Mouse (Mus musculus) hindbrain, embryonic 11.5 days (tissue): ENCODE measurements around the gene Gm10778. TPM values are rescaled to one million over a fixed set of nuclear protein-coding genes. Genes with fewer than 3 reads are reported as not detected.
A peak's percentile ranks its signal among the peaks of the same experiment; 100 is the strongest.
"Not testable (repeated sequence)": the region's sequence is repeated elsewhere in the genome, so short reads cannot be mapped to it uniquely, and the experiment has no call there.

Experiments used
- ATAC-seq: fragments of 200-750 bp; cut with Nextera tagmentation; 2 replicates; pipeline ENCODE4 v1.8.0; 2017; ENCODE audit warnings: mild to moderate bottlenecking, moderate TSS enrichment, moderate library complexity; ENCODE audit not compliant: low FRiP score
- DNase-seq: peaks from one replicate; pipeline ENCODE4 v3.0.0-alpha.2; 2015; ENCODE audit warnings: low spot score
- H3K27ac ChIP-seq: fragments of 300-500 bp; sonication (generic); 2 replicates; pipeline ENCODE4 v1.5.1; 2014; ENCODE audit warnings: mild to moderate bottlenecking, low read depth, low read length
- H3K27me3 ChIP-seq: fragments of 300-500 bp; sonication (generic); 2 replicates; pipeline ENCODE4 v1.6.1; 2014; ENCODE audit warnings: mild to moderate bottlenecking, low read length, moderate library complexity, mixed read lengths; ENCODE audit not compliant: control insufficient read depth, insufficient read depth
- H3K36me3 ChIP-seq: fragments of 300-500 bp; sonication (generic); 2 replicates; pipeline ENCODE4 v1.6.1; 2014; ENCODE audit warnings: mild to moderate bottlenecking, low read length, moderate library complexity, mixed read lengths; ENCODE audit not compliant: control insufficient read depth, insufficient read depth
- H3K4me1 ChIP-seq: fragments of 300-500 bp; sonication (generic); replicated peaks from 2 replicates; pipeline ENCODE4 v1.6.1; 2014; ENCODE audit warnings: low read length, mixed read lengths; ENCODE audit not compliant: control insufficient read depth, insufficient read depth
- H3K4me2 ChIP-seq: fragments of 300-500 bp; sonication (generic); replicated peaks from 2 replicates; pipeline ENCODE4 v1.6.1; 2014; ENCODE audit warnings: mild to moderate bottlenecking, low read depth, low read length
- H3K4me3 ChIP-seq: fragments of 300-500 bp; sonication (generic); 2 replicates; pipeline ENCODE4 v1.5.1; 2014; ENCODE audit warnings: low read depth, low read length
- H3K9ac ChIP-seq: fragments of 300-500 bp; sonication (generic); 2 replicates; pipeline ENCODE4 v1.6.1; 2014; ENCODE audit warnings: low read depth, low read length
- H3K9me3 ChIP-seq: fragments of 300-500 bp; sonication (generic); 2 replicates; pipeline ENCODE4 v1.6.1; 2016; ENCODE audit warnings: low read length; ENCODE audit not compliant: control insufficient read depth
- WGBS: fragments of 180-500 bp; shearing (Covaris S2); extraction: QIAGEN DNeasy Blood & Tissue Kit; methylation state at CpG from one replicate; pipeline ENCODE4 v1.1.7; 2014; 5-methylcytosine and 5-hydroxymethylcytosine counted together
- polyA plus RNA-seq: library from polyadenylated mRNA; unstranded; fragments of >200 nt; fragmentation: Nextera tagmentation; extraction: Ambion mirVana; gene quantifications from 2 replicates; pipeline ENCODE4 v1.2.1, GENCODE M21; 2014

The Gm10778 gene
- polyA plus RNA-seq, 1 experiment from 2014 or later = 5.9 TPM

- Histone ChIP-seq H3K4me1 (peaks cover 8% of the 10 kb centered on the region), H3K27ac (no peak overlapping the region), H3K4me2 (no peak overlapping the region), H3K4me3 (no peak overlapping the region), H3K36me3 (no peaks in the 10 kb centered on the region), H3K9me3 (no peaks in the 10 kb centered on the region), H3K27me3 (no peaks in the 10 kb centered on the region), H3K9ac (no peak overlapping the region)
- ATAC-seq (no peak), DNase-seq (no peak)
- WGBS = 90% methylated on average over 4 of the region's 4 CpGs
Observed at GRCm38 (mm10) chr10:81645391-81645790, 3.5 kb upstream of the Gm10778 start.

GRCm38 (mm10) chr10:81646015-81646555 lies 2.8 kb upstream of the Gm10778 start:
- no peaks in the 10 kb centered on the region for H3K27me3 ChIP-seq
- H3K27ac ChIP-seq = no peak overlapping the region
- ATAC-seq (no peak), DNase-seq (no peak)
- H3K9me3 ChIP-seq = no peaks in the 10 kb centered on the region
- H3K4me2 ChIP-seq = no peak overlapping the region
- 83% methylated on average over 7 of the region's 7 CpGs for WGBS
- H3K4me1 ChIP-seq = peaks cover 8% of the 10 kb centered on the region
- no peak overlapping the region for H3K9ac ChIP-seq
- H3K36me3 ChIP-seq = no peaks in the 10 kb centered on the region
- H3K4me3 ChIP-seq = no peak overlapping the region

- no peak for ATAC-seq
- H3K9me3 ChIP-seq = peaks cover 16% of the 10 kb centered on the region
- H3K27me3 ChIP-seq = no peaks in the 10 kb centered on the region
- no peak overlapping the region for H3K27ac ChIP-seq
- DNase-seq = no peak
- no peaks in the 10 kb centered on the region for H3K36me3 ChIP-seq
- 94% methylated on average over 10 of the region's 10 CpGs for WGBS
- no peak overlapping the region for H3K4me2 ChIP-seq
- no peaks in the 10 kb centered on the region for H3K4me1 ChIP-seq
- no peak overlapping the region for H3K9ac ChIP-seq
- H3K4me3 ChIP-seq = no peak overlapping the region
Observed at GRCm38 (mm10) chr10:81655178-81655577, 6.3 kb downstream of the Gm10778 start.

GRCm38 (mm10) chr10:81656174-81656573 lies 7.3 kb downstream of the Gm10778 start:
- H3K9me3 ChIP-seq = peaks cover 16% of the 10 kb centered on the region

GRCm38 (mm10) chr10:81687114-81687513 lies 38.3 kb downstream of the Gm10778 start:
- not testable (repeated sequence) for H3K27me3 ChIP-seq, H3K36me3 ChIP-seq, H3K9ac ChIP-seq, H3K4me3 ChIP-seq, H3K4me1 ChIP-seq, DNase-seq, H3K27ac ChIP-seq, ATAC-seq, H3K4me2 ChIP-seq, H3K9me3 ChIP-seq
- no CpG with 5 or more reads among the region's 18 CpGs for whole genome bisulfite sequencing

More at GRCm38 (mm10) chr10:81656174-81656573, 7.3 kb downstream of the Gm10778 start:
- Histone ChIP-seq H3K4me2 (no peak overlapping the region), H3K36me3 (no peaks in the 10 kb centered on the region), H3K4me1 (no peaks in the 10 kb centered on the region), H3K9ac (no peak overlapping the region), H3K4me3 (no peak overlapping the region), H3K27ac (no peak overlapping the region), H3K27me3 (no peaks in the 10 kb centered on the region)
- WGBS = 98% methylated on average over 2 of the region's 2 CpGs
- DNase-seq (no peak), ATAC-seq (no peak)

GRCm38 (mm10) chr10:81704531-81705301 lies 55.9 kb downstream of the Gm10778 start, which contains the start of gene Zfp433:
Zfp433 (plus strand) TSS chr10:81704825.
- not testable (repeated sequence) for H3K27me3 ChIP-seq, H3K36me3 ChIP-seq, H3K27ac ChIP-seq, H3K9me3 ChIP-seq, H3K4me1 ChIP-seq, DNase-seq, H3K9ac ChIP-seq, H3K4me2 ChIP-seq, H3K4me3 ChIP-seq
- ATAC-seq = peak; percentile 100
- no CpG with 5 or more reads among the region's 46 CpGs for WGBS

Other genes with a start within 250 kb of the Gm10778 start
- gene Nfic, start 193.4 kb upstream of the Gm10778 start, polyA plus RNA-seq = 10.9 and 11.9 TPM in 2 replicates
- gene Celf5, start 166.3 kb upstream of the Gm10778 start, polyA plus RNA-seq = 12.7 and 13.7 TPM in 2 replicates
- gene Ncln, start 152.7 kb upstream of the Gm10778 start, polyA plus RNA-seq = 43.5 and 46.9 TPM in 2 replicates
- gene S1pr4, start 148.9 kb upstream of the Gm10778 start, polyA plus RNA-seq = 0.15 and 0.24 TPM in 2 replicates
- 0.56 and 0.66 TPM in 2 replicates for gene Gna15, start 124.8 kb upstream of the Gm10778 start, polyA plus RNA-seq
- gene Gna11, start 103.9 kb upstream of the Gm10778 start, polyA plus RNA-seq = 57.3 and 61.7 TPM in 2 replicates
- gene Aes, start 89.6 kb upstream of the Gm10778 start, polyA plus RNA-seq = 264 and 280 TPM in 2 replicates
- 7.2 and 8.8 TPM in 2 replicates for gene Tle2, start 74.5 kb upstream of the Gm10778 start, polyA plus RNA-seq
- 5.1 and 7.7 TPM in 2 replicates for gene Tle6, start 48.0 kb upstream of the Gm10778 start, polyA plus RNA-seq
- gene BC025920, start 42.8 kb upstream of the Gm10778 start, polyA plus RNA-seq = 0.77 and 1.2 TPM in 2 replicates
- gene Sirt6, start 21.3 kb upstream of the Gm10778 start, polyA plus RNA-seq = 40.6 and 42.2 TPM in 2 replicates
- gene Ankrd24, start 20.5 kb upstream of the Gm10778 start, polyA plus RNA-seq = 2.7 and 4.4 TPM in 2 replicates
- 20.0 and 22.6 TPM in 2 replicates for gene Zfp433, start 55.8 kb downstream of the Gm10778 start, polyA plus RNA-seq
- 17.9 and 19.2 TPM in 2 replicates for gene Gm3055, start 122.1 kb downstream of the Gm10778 start, polyA plus RNA-seq
- 3.5 and 3.9 TPM in 2 replicates for gene Gm4767, start 163.1 kb downstream of the Gm10778 start, polyA plus RNA-seq
- gene Gm32687, start 214.9 kb downstream of the Gm10778 start, polyA plus RNA-seq = 12.2 and 12.8 TPM in 2 replicates